Mouse (Mus musculus) liver, postnatal 0 days (tissue): ENCODE results near the gene Gm42688.

ENCODE experiments used
- CTCF ChIP-seq: sonication (generic); IDR thresholded peaks from 2 replicates; pipeline ENCODE4 v1.5.1; 2016; ENCODE audit warnings: antibody characterized with exemption, low read depth
- EP300 ChIP-seq: IDR thresholded peaks from 2 replicates; pipeline ENCODE4 v1.6.1; 2016; ENCODE audit warnings: antibody characterized with exemption, low read depth, mild to moderate bottlenecking

- TF ChIP-seq CTCF (0 out of 2 replicates have a peak, but pooled peaks have one; percentile 3), EP300 (peak; percentile 22; the same call in 1 of the 2 replicates)
These were observed 7.6 kb downstream of the Gm42688 start, which contains the start of gene Mrpl53 for GRCm38 (mm10) chr6:83108762-83109668.
